Comparison of ENCODE assay signal across 9 mouse cellular contexts in the genomic region with DNA sequence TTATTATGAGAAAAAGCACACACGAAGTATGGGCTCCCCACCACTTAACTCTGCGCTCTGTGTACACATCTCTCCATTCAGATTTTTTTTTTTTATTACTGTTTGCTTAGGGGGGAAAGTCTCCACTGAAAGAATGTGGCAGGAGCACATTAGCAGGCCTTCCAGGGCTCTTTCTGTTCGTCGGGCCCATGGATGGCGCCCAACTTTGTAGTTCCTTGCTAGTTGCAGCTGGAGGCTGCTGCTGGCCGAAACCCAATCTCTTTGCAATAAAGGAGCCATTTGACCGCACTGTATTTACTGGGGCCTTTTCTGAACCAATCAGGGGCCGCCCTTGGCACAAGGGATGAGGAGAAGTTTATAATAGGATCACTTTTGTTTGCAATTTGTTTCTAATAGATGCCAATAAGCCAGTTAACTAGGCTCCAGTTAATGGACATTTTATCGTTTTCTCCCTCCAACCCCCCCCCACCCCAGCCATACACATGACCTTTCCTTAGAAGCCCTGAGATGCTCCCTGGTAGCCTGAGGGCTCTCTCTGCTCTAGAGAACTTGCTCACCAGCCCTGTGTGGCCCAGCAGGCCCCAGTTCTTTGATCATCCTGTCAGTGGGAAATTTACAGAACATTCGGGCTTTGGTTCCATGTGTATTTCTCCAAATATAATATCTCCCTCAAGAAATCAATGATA.
DNase-seq lines count a peak whose midpoint lies in the region; ATAC-seq lines count a peak whose summit lies in the region.
"Had no signal": no experiment of that assay in that cellular context is flagged by ENCODE, and none has a peak within 500 bp of the region (broad histone marks: within the 10 kb centered on the region; RNA-seq: fewer than 3 reads in every experiment).

No protein-coding gene starts in this region.

- H3K36me3 ChIP-seq in forebrain, embryonic 14.5 days (ENCODE audit: control insufficient read depth, insufficient read depth, low read length), result no peaks in the 10 kb centered on the region
- no peaks in the 10 kb centered on the region for H3K36me3 ChIP-seq in forebrain, embryonic 12.5 days (replicated peaks)
- no peaks in the 10 kb centered on the region for H3K36me3 ChIP-seq in stomach, embryonic 15.5 days
- H3K36me3 ChIP-seq: liver, embryonic 15.5 days had no signal

- peaks cover 3% of the 10 kb centered on the region for H3K4me1 ChIP-seq in forebrain, embryonic 14.5 days (ENCODE audit: control insufficient read depth, insufficient read depth, low read length)
- H3K4me1 ChIP-seq in forebrain, embryonic 12.5 days, result peaks cover 9% of the 10 kb centered on the region; the same call in 1 of the 2 replicates
- H3K4me1 ChIP-seq in stomach, embryonic 15.5 days, result peaks cover 20% of the 10 kb centered on the region
- H3K4me1 ChIP-seq: liver, embryonic 15.5 days had no signal

- no peaks in the 10 kb centered on the region for H3K27me3 ChIP-seq in forebrain, embryonic 14.5 days (replicated peaks; ENCODE audit: control insufficient read depth, insufficient read depth, low read length)
- H3K27me3 ChIP-seq in forebrain, embryonic 12.5 days, result no peaks in the 10 kb centered on the region
- no peaks in the 10 kb centered on the region for H3K27me3 ChIP-seq in stomach, embryonic 15.5 days (replicated peaks)
- H3K27me3 ChIP-seq: liver, embryonic 15.5 days had no signal

- no peak overlapping the region for H3K27ac ChIP-seq in forebrain, embryonic 14.5 days (ENCODE audit: low read depth, low read length)
- H3K27ac ChIP-seq in forebrain, embryonic 12.5 days, result no peak overlapping the region
- H3K27ac ChIP-seq in stomach, embryonic 15.5 days, result peak overlapping the region; percentile 63
- H3K27ac ChIP-seq: liver, embryonic 15.5 days had no signal

- peak; percentile 89 for DNase-seq in forebrain, embryonic 14.5 days (ENCODE audit: low spot score)
- DNase-seq in right cerebral cortex, postnatal 14 days, result peak; percentile 9
- DNase-seq in right cerebral cortex, postnatal 25 days, result no peak
- peak; percentile 14 to 44 for DNase-seq in layer of hippocampus, postnatal 10 days (ENCODE audit: low spot score in 2 of 2)
- no peak for DNase-seq in cerebellum, adult 11 months
- DNase-seq in T-cell, adult 2 months (ENCODE audit: low spot score), result no peak

- WGBS in forebrain, embryonic 14.5 days, result 24% methylated on average over 10 of the region's 10 CpGs
- 55% methylated on average over 10 of the region's 10 CpGs for WGBS in forebrain, embryonic 12.5 days
- 16% methylated on average over 10 of the region's 10 CpGs for WGBS in stomach, embryonic 15.5 days

- no peak overlapping the region for H3K4me3 ChIP-seq in forebrain, embryonic 14.5 days (ENCODE audit: low read depth, low read length)
- no peak overlapping the region for H3K4me3 ChIP-seq in forebrain, embryonic 12.5 days (replicated peaks)
- H3K4me3 ChIP-seq in stomach, embryonic 15.5 days (replicated peaks), result no peak overlapping the region
- H3K4me3 ChIP-seq: liver, embryonic 15.5 days had no signal

- peak; percentile 83 for ATAC-seq in forebrain, embryonic 14.5 days
- ATAC-seq in forebrain, embryonic 12.5 days (ENCODE audit: low FRiP score), result no peak
- peak; percentile 75 for ATAC-seq in stomach, embryonic 15.5 days (ENCODE audit: insufficient read depth, low FRiP score, low read depth)

- no peaks in the 10 kb centered on the region for H3K9me3 ChIP-seq in forebrain, embryonic 14.5 days (replicated peaks; ENCODE audit: control insufficient read depth, low read length)
- H3K9me3 ChIP-seq in forebrain, embryonic 12.5 days, result no peaks in the 10 kb centered on the region
- H3K9me3 ChIP-seq in stomach, embryonic 15.5 days, result no peaks in the 10 kb centered on the region
- H3K9me3 ChIP-seq: liver, embryonic 15.5 days had no signal

- H3K4me2 ChIP-seq in forebrain, embryonic 14.5 days (ENCODE audit: low read length), result no peak overlapping the region
- H3K4me2 ChIP-seq in forebrain, embryonic 12.5 days, result no peak overlapping the region
- H3K4me2 ChIP-seq in stomach, embryonic 15.5 days, result no peak overlapping the region
- H3K4me2 ChIP-seq: liver, embryonic 15.5 days had no signal

- H3K9ac ChIP-seq in forebrain, embryonic 14.5 days (ENCODE audit: low read length), result no peak overlapping the region
- no peak overlapping the region for H3K9ac ChIP-seq in forebrain, embryonic 12.5 days
- H3K9ac ChIP-seq in stomach, embryonic 15.5 days, result no peak overlapping the region
- H3K9ac ChIP-seq: liver, embryonic 15.5 days had no signal

Comparison
In these comparisons a context has a peak if more than half of its experiments do, and no peak if none do; other contexts are left out.
1. DNase-seq: peak in forebrain, embryonic 14.5 days (single experiment), right cerebral cortex, postnatal 14 days (single experiment) and layer of hippocampus, postnatal 10 days (2 of 2); none in right cerebral cortex, postnatal 25 days (single experiment), cerebellum, adult 11 months (single experiment) and T-cell, adult 2 months (single experiment).